Mouse (Mus musculus) intestine, embryonic 14.5 days (tissue): Measurements from ENCODE around the gene Grb14. TPM values are rescaled to one million over a fixed set of nuclear protein-coding genes. Genes with fewer than 3 reads are reported as not detected.
A peak's percentile ranks its signal among the peaks of the same experiment; 100 is the strongest.

Experiments
- ATAC-seq: fragments of 200-750 bp; cut with Nextera tagmentation; replicated peaks from 2 replicates; pipeline ENCODE4 v1.8.0; 2017; ENCODE audit warnings: low read depth, moderate number of reproducible peaks, moderate TSS enrichment, moderate library complexity; ENCODE audit not compliant: low FRiP score, low TSS enrichment
- DNase-seq: peaks from one replicate; pipeline ENCODE4 v3.0.0-alpha.2; 2018; ENCODE audit warnings: low spot score
- H3K27ac ChIP-seq: fragments of 300-500 bp; sonication (generic); 2 replicates; pipeline ENCODE4 v1.5.1; 2014; ENCODE audit warnings: low read depth, mild to moderate bottlenecking, control low read depth
- H3K27me3 ChIP-seq: fragments of 300-500 bp; sonication (generic); replicated peaks from 2 replicates; pipeline ENCODE4 v1.6.1; 2014; ENCODE audit warnings: low read length, control low read depth; ENCODE audit not compliant: control insufficient read depth, insufficient read depth
- H3K36me3 ChIP-seq: fragments of 300-500 bp; sonication (generic); 2 replicates; pipeline ENCODE4 v1.6.1; 2014; ENCODE audit warnings: low read length, control low read depth; ENCODE audit not compliant: control insufficient read depth, insufficient read depth
- H3K4me1 ChIP-seq: fragments of 300-500 bp; sonication (generic); replicated peaks from 2 replicates; pipeline ENCODE4 v1.6.1; 2014; ENCODE audit warnings: low read length, control low read depth, mixed read lengths; ENCODE audit not compliant: control insufficient read depth, insufficient read depth
- H3K4me2 ChIP-seq: fragments of 300-500 bp; sonication (generic); 2 replicates; pipeline ENCODE4 v1.6.1; 2014; ENCODE audit warnings: low read length
- H3K4me3 ChIP-seq: fragments of 300-500 bp; sonication (generic); 2 replicates; pipeline ENCODE4 v1.5.1; 2014; ENCODE audit warnings: low read depth, low read length, control low read depth, mixed read lengths
- H3K9ac ChIP-seq: fragments of 300-500 bp; sonication (generic); 2 replicates; pipeline ENCODE4 v1.6.1; 2014; ENCODE audit warnings: mild to moderate bottlenecking, low read length
- H3K9me3 ChIP-seq: fragments of 300-500 bp; sonication (generic); 2 replicates; pipeline ENCODE4 v1.6.1; 2016; ENCODE audit warnings: low read length, control low read depth; ENCODE audit not compliant: control insufficient read depth
- WGBS: fragments of 180-500 bp; shearing (Covaris S2); extraction: QIAGEN DNeasy Blood & Tissue Kit; methylation state at CpG from one replicate; pipeline ENCODE4 v1.1.7; 2014; 5-methylcytosine and 5-hydroxymethylcytosine counted together
- polyA plus RNA-seq: library from polyadenylated mRNA; unstranded; fragments of >200 nt; fragmentation: Nextera tagmentation; extraction: Ambion mirVana; gene quantifications from 2 replicates; pipeline ENCODE4 v1.2.1, GENCODE M21; 2014

Grb14 gene
- polyA plus RNA-seq, 1 experiment from 2014 or later: 18.0 TPM

GRCm38 (mm10) chr2:64970992-64971391, 53.8 kb downstream of the Grb14 start:
- no peak for DNase-seq
- H3K9me3 ChIP-seq: no peaks in the 10 kb centered on the region
- no peak for ATAC-seq
- no peaks in the 10 kb centered on the region for H3K27me3 ChIP-seq
- H3K4me3 ChIP-seq: no peak overlapping the region
- H3K4me2 ChIP-seq: no peak overlapping the region
- H3K9ac ChIP-seq: no peak overlapping the region
- 63% methylated on average over 8 of the region's 8 CpGs for WGBS
- no peak overlapping the region for H3K27ac ChIP-seq
- 0 out of 2 replicates have a peak, but pooled peaks cover 5% of the 10 kb centered on the region for H3K4me1 ChIP-seq
- H3K36me3 ChIP-seq: no peaks in the 10 kb centered on the region

GRCm38 (mm10) chr2:64966893-64967444, 57.8 kb downstream of the Grb14 start:
- H3K36me3 ChIP-seq: no peaks in the 10 kb centered on the region
- H3K27me3 ChIP-seq: no peaks in the 10 kb centered on the region
- DNase-seq: no peak
- no peak overlapping the region for H3K27ac ChIP-seq
- no peak overlapping the region for H3K4me3 ChIP-seq
- no peak overlapping the region for H3K4me2 ChIP-seq
- 0 out of 2 replicates have a peak, but pooled peaks cover 3% of the 10 kb centered on the region for H3K4me1 ChIP-seq
- H3K9ac ChIP-seq: no peak overlapping the region
- H3K9me3 ChIP-seq: no peaks in the 10 kb centered on the region
- ATAC-seq: no peak
- 88% methylated on average over 6 of the region's 6 CpGs for WGBS

- H3K27ac ChIP-seq: no peak overlapping the region
- no peaks in the 10 kb centered on the region for H3K27me3 ChIP-seq
- no peak for DNase-seq
- no peak for ATAC-seq
- no peak overlapping the region for H3K4me2 ChIP-seq
- H3K36me3 ChIP-seq: no peaks in the 10 kb centered on the region
- 77% methylated on average over 6 of the region's 6 CpGs for WGBS
- no peaks in the 10 kb centered on the region for H3K9me3 ChIP-seq
- H3K9ac ChIP-seq: no peak overlapping the region
- H3K4me1 ChIP-seq: peaks cover 5% of the 10 kb centered on the region; the same call in 1 of the 2 replicates
- H3K4me3 ChIP-seq: no peak overlapping the region
These were observed 58.5 kb downstream of the Grb14 start for GRCm38 (mm10) chr2:64966323-64966722.

- Histone ChIP-seq H3K4me2 (no peak overlapping the region), H3K9me3 (no peaks in the 10 kb centered on the region), H3K36me3 (no peaks in the 10 kb centered on the region), H3K9ac (no peak overlapping the region), H3K4me3 (no peak overlapping the region), H3K4me1 (peaks cover 5% of the 10 kb centered on the region; the same call in 1 of the 2 replicates), H3K27ac (no peak overlapping the region), H3K27me3 (no peaks in the 10 kb centered on the region)
- DNase-seq: no peak
- ATAC-seq: peak; percentile 82
- WGBS: 27% methylated on average over 5 of the region's 5 CpGs
These were observed 59.4 kb downstream of the Grb14 start for GRCm38 (mm10) chr2:64965227-64965864.

- H3K9ac ChIP-seq: no peak overlapping the region
- no peaks in the 10 kb centered on the region for H3K9me3 ChIP-seq
- H3K27me3 ChIP-seq: no peaks in the 10 kb centered on the region
- no peak for DNase-seq
- no peak overlapping the region for H3K27ac ChIP-seq
- H3K4me1 ChIP-seq: peaks cover 8% of the 10 kb centered on the region; the same call in 1 of the 2 replicates
- 88% methylated on average over 4 of the region's 4 CpGs for WGBS
- no peak overlapping the region for H3K4me3 ChIP-seq
- H3K4me2 ChIP-seq: no peak overlapping the region
- ATAC-seq: no peak
- no peaks in the 10 kb centered on the region for H3K36me3 ChIP-seq
These were observed 62.6 kb downstream of the Grb14 start for GRCm38 (mm10) chr2:64962196-64962595.

GRCm38 (mm10) chr2:64961381-64961780, 63.4 kb downstream of the Grb14 start:
- ATAC-seq (no peak), DNase-seq (no peak)
- peaks cover 8% of the 10 kb centered on the region; the same call in 1 of the 2 replicates for H3K4me1 ChIP-seq
- no peaks in the 10 kb centered on the region for H3K9me3 ChIP-seq
- H3K9ac ChIP-seq: no peak overlapping the region
- H3K4me2 ChIP-seq: no peak overlapping the region
- H3K4me3 ChIP-seq: no peak overlapping the region
- no peaks in the 10 kb centered on the region for H3K36me3 ChIP-seq
- no peak overlapping the region for H3K27ac ChIP-seq
- H3K27me3 ChIP-seq: no peaks in the 10 kb centered on the region
- WGBS: 39% methylated on average over 3 of the region's 3 CpGs

- ATAC-seq: no peak
- 41% methylated on average over 4 of the region's 4 CpGs for WGBS
- H3K4me3 ChIP-seq: no peak overlapping the region
These were observed 65.1 kb downstream of the Grb14 start for GRCm38 (mm10) chr2:64959657-64960056.

GRCm38 (mm10) chr2:64955441-64955840, 69.3 kb downstream of the Grb14 start:
- Histone ChIP-seq H3K4me2 (no peak overlapping the region), H3K36me3 (no peaks in the 10 kb centered on the region), H3K9ac (no peak overlapping the region), H3K27me3 (no peaks in the 10 kb centered on the region), H3K4me3 (no peak overlapping the region), H3K9me3 (no peaks in the 10 kb centered on the region), H3K27ac (no peak overlapping the region), H3K4me1 (0 out of 2 replicates have a peak, but pooled peaks cover 2% of the 10 kb centered on the region)
- WGBS: 66% methylated on average over 1 of the region's 1 CpGs
- ATAC-seq: no peak
- DNase-seq: no peak

More at GRCm38 (mm10) chr2:64959657-64960056, 65.1 kb downstream of the Grb14 start:
- no peak for DNase-seq
- Histone ChIP-seq H3K4me2 (no peak overlapping the region), H3K9ac (no peak overlapping the region), H3K4me1 (peaks cover 8% of the 10 kb centered on the region; the same call in 1 of the 2 replicates), H3K36me3 (no peaks in the 10 kb centered on the region), H3K9me3 (no peaks in the 10 kb centered on the region), H3K27ac (no peak overlapping the region), H3K27me3 (no peaks in the 10 kb centered on the region)

- Histone ChIP-seq H3K4me3 (no peak overlapping the region), H3K4me1 (no peaks in the 10 kb centered on the region), H3K4me2 (no peak overlapping the region), H3K27me3 (no peaks in the 10 kb centered on the region), H3K27ac (no peak overlapping the region), H3K36me3 (no peaks in the 10 kb centered on the region), H3K9me3 (no peaks in the 10 kb centered on the region), H3K9ac (no peak overlapping the region)
- DNase-seq: no peak
- 50% methylated on average over 2 of the region's 2 CpGs for WGBS
- ATAC-seq: no peak
These were observed 75.6 kb downstream of the Grb14 start for GRCm38 (mm10) chr2:64949210-64949609.
